Mouse (Mus musculus): Measurements from ENCODE around the gene Kcnk10. TPM values are rescaled to one million over a fixed set of nuclear protein-coding genes. Genes with fewer than 3 reads are reported as not detected.

The Kcnk10 gene
- total RNA-seq, 2 experiments from 2014 or later, result 0.26 TPM; not detected in 1

DNA sequence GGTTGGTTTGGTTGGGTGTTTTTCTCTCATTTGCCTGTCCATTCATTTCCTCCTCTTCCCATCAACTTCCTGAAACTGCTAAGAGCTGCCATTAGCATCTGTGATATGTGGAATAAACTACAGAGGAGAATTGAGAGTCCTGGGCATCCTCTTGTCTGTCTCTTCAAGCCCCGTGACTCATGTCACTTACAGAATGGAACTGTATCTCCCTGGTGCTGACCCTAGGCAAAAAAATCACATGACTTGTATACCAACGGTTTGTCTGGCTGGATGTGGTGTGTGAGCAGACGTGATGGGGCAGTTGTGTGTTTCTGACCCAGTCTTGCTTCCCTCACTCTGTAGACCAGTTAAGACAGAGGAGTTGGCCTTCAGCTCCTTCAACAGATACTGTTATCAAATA is 134.4 kb downstream of the Kcnk10 start:
- no peak for ATAC-seq (replicated peaks; ENCODE audit: low FRiP score, poor library complexity, severe bottlenecking)

GRCm38 (mm10) chr12:98438080-98438479 is 140.0 kb downstream of the Kcnk10 start:
- ATAC-seq (replicated peaks; ENCODE audit: low FRiP score, poor library complexity, severe bottlenecking), result no peak

GRCm38 (mm10) chr12:98430683-98431082 is 147.4 kb downstream of the Kcnk10 start:
- no peak for ATAC-seq (replicated peaks; ENCODE audit: low FRiP score, poor library complexity, severe bottlenecking)

DNA sequence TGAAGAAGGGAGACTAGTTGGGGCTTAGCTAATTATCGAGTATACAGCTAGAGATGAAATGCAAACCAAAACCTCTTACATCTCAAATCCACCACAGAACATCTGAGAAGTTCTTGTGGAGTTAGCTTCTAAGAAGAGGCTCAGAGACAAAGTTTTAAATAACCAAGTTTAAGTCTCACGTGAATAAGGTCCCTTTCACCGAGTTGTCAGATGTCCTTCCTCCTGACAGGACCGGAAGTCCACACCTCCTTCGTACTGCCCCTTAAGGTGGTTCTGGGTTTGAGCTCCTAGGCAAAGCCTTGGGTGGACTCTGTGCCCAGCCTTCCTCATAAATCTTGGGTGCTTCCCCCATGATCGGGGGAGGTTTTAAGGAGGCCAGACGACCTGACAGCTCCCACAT is 156.8 kb downstream of the Kcnk10 start:
- ATAC-seq (replicated peaks; ENCODE audit: low FRiP score, poor library complexity, severe bottlenecking), result no peak

GRCm38 (mm10) chr12:98419849-98420248 is 158.3 kb downstream of the Kcnk10 start:
- ATAC-seq (replicated peaks; ENCODE audit: low FRiP score, poor library complexity, severe bottlenecking), result no peak

- no peak for ATAC-seq (replicated peaks; ENCODE audit: low FRiP score, poor library complexity, severe bottlenecking)
These were observed 168.5 kb downstream of the Kcnk10 start for GRCm38 (mm10) chr12:98409580-98409979.

- no peak for ATAC-seq (replicated peaks; ENCODE audit: low FRiP score, poor library complexity, severe bottlenecking)
These were observed 171.5 kb downstream of the Kcnk10 start for GRCm38 (mm10) chr12:98406598-98406997.

- no peak for ATAC-seq (replicated peaks; ENCODE audit: low FRiP score, poor library complexity, severe bottlenecking)
These were observed 172.0 kb downstream of the Kcnk10 start for GRCm38 (mm10) chr12:98406076-98406475.

- ATAC-seq (replicated peaks; ENCODE audit: low FRiP score, poor library complexity, severe bottlenecking), result no peak
These were observed 181.5 kb downstream of the Kcnk10 start for GRCm38 (mm10) chr12:98396586-98396985.

DNA sequence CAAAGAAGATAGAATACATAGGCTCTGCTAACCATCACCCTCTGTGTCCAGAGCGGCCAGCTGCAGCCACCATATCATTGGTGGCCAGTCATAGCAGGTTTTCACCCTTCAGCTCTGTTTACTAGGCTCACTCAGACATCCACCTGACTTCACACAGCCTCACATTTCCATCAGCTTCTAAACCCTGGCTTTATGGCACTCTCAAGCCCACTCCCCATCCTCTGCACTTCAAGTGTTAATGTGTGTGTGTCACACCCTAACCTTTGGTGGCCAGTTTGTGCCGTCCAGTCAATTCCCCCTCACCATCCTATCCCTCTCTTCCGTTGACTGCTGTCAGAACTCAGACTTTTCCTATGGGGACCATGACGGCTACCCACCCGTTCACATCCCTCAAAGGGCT is 184.0 kb downstream of the Kcnk10 start:
- no peak for ATAC-seq (replicated peaks; ENCODE audit: low FRiP score, poor library complexity, severe bottlenecking)

- no peak for ATAC-seq (replicated peaks; ENCODE audit: low FRiP score, poor library complexity, severe bottlenecking)
These were observed 186.8 kb downstream of the Kcnk10 start for GRCm38 (mm10) chr12:98391347-98391746.

DNA sequence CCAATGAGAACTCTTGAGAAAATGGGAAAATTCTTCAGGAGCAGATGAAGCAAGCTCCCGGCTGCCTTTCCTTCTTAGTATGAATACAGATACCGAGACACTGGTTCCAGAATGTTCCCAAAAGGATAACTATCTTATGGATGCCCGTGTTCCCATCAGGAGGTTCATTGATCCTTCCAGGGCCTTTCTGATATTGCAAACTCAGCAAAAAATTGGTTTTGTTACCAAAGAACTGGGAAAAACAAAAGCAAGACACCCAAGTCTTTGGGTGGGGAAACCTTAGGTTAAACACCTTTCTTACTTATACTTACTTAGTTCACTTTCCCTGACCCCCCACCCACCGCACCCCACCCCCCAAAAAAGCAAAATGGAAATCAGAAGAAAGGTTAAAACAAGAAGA is 188.5 kb downstream of the Kcnk10 start:
- ATAC-seq (replicated peaks; ENCODE audit: low FRiP score, poor library complexity, severe bottlenecking), result no peak

Other genes starting within 250 kb of the Kcnk10 start
- not detected in 2 replicates for gene Spata7, start 49.8 kb upstream of the Kcnk10 start, total RNA-seq (2015; ENCODE audit: low replicate concordance)
- 0.98 and 1.1 TPM in 2 replicates for gene Spata7, start 49.8 kb upstream of the Kcnk10 start, total RNA-seq (2017; ENCODE audit: low replicate concordance)
- 0.21 and 0.58 TPM in 2 replicates for gene Ptpn21, start 159.1 kb upstream of the Kcnk10 start, total RNA-seq (2015; ENCODE audit: low replicate concordance)
- 0.70 and 2.2 TPM in 2 replicates for gene Ptpn21, start 159.1 kb upstream of the Kcnk10 start, total RNA-seq (2017; ENCODE audit: low replicate concordance)
- gene Zc3h14, start 168.7 kb upstream of the Kcnk10 start, total RNA-seq (2015; ENCODE audit: low replicate concordance), result 50.4 and 53.4 TPM in 2 replicates
- 38.3 and 39.4 TPM in 2 replicates for gene Zc3h14, start 168.7 kb upstream of the Kcnk10 start, total RNA-seq (2017; ENCODE audit: low replicate concordance)

Measured in erythroblast, adult 5-6 weeks (primary cell).